Mouse (Mus musculus) heart, adult 8-10 months (tissue): ENCODE data around the gene Cblb. TPM values are rescaled to one million over a fixed set of nuclear protein-coding genes. Genes with fewer than 3 reads are reported as not detected.

ENCODE experiments used
- DNase-seq: peaks from one replicate; pipeline ENCODE4 v3.0.0; 2022; ENCODE audit warnings: low spot score
- total RNA-seq, 4 experiments: library from RNA; stranded (reverse); gene quantifications; 2 replicates each; pipeline ENCODE4 v1.2.4; 2022

Cblb gene
- total RNA-seq, 4 experiments from 2014 or later, result 11.4 to 14.4 (median 12.7) TPM

DNA sequence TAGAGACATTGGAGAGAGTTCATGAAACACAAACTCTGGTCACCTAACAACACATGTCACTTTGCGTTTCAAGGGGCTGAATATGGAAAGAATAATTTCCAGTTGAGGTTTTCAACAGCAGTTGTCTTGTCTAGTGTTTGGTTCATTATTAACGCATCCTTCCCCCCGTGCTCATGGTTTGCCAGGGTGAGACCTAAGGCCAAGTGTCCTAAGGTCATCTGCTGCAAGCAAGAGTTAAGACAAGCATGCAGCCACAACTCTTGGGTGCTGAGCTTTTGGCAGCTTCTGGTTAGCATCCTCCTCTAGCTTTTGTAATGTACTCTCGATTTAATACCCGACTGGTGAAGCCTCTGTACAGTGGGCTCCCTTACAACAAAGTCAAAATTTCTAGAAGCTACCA is 159.7 kb downstream of the Cblb start:
- DNase-seq, result no peak

DNA sequence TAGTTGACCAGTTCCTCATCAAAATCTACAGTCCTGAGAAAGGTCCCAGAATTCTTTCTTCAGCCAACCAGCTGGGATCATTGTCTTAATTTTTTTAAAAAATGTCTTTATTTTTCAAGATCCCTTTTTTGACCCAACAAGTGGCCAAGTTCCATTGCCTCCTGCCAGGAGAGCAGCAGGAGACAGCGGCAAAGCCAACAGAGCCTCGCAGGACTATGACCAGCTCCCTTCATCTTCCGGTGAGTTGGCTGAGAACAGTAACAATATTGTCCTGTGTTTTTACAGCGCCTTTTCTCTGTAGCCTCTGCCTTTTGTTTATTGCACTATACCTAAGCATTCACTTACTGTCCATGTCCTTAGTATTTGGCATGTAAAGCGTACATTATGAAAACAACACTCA is 163.0 kb downstream of the Cblb start:
- no peak for DNase-seq

GRCm38 (mm10) chr16:52194866-52195265 is 163.8 kb downstream of the Cblb start:
- DNase-seq, result no peak

GRCm38 (mm10) chr16:52200107-52200506 is 169.1 kb downstream of the Cblb start:
- DNase-seq, result no peak

GRCm38 (mm10) chr16:52210844-52211606 is 180.0 kb downstream of the Cblb start:
- DNase-seq, result no peak

- no peak for DNase-seq
Measured at GRCm38 (mm10) chr16:52219069-52219468, 188.0 kb downstream of the Cblb start.

GRCm38 (mm10) chr16:52222896-52223295 is 191.9 kb downstream of the Cblb start:
- DNase-seq, result no peak

GRCm38 (mm10) chr16:52229446-52229845 is 198.4 kb downstream of the Cblb start:
- no peak for DNase-seq

- no peak for DNase-seq
Measured at GRCm38 (mm10) chr16:52229930-52230329, 198.9 kb downstream of the Cblb start.

DNA sequence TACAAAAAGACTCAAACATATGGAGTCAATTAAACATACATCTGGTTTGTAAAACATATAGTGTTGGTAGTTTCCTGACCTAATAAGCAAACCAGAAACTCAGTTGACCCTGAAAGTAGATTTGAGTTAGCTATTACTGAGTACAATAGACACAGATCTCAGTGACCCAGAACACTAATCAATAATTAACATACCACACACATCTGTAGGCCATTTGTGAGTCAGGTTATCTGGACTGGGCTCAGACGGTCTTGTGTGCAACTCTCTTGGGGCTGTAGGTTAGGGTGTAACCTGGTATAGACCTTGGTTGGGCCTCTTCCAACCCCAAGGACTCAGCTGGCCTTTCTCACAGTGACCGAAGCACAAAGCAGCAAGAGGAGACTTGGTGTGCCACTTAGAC is 211.1 kb downstream of the Cblb start:
- no peak for DNase-seq

GRCm38 (mm10) chr16:52243421-52243973 is 212.5 kb downstream of the Cblb start:
- DNase-seq, result no peak

GRCm38 (mm10) chr16:52250196-52250595 is 219.2 kb downstream of the Cblb start:
- no peak for DNase-seq

DNA sequence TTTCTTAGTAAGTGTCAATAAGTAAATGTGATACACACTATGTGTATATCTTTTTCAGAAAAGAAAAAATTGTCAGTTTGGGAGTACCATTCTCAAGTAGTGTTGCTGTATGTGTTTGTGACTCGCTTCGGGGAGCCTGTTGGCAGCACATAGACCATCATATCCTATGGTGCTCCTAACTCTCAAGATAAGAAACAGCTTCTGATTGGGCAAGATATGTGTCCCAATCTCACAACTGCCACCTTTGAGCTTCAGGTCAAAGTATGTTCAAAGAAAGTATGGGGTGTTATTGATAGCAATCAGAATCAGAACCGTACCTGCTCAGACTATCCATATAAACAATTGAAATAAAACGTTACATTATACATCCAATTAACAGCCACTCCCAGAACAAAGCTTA is 219.9 kb downstream of the Cblb start:
- DNase-seq, result no peak
